ENCODE assay signal across 23 mouse cellular contexts in genomic region chr3:69869702-69870101, GRCm38 (mm10). TPM values are rescaled to one million over a fixed set of nuclear protein-coding genes. Genes with fewer than 3 reads are reported as not detected.
DNase-seq lines count a peak whose midpoint lies in the region; ATAC-seq and TF ChIP-seq lines count a peak whose summit lies in the region.
"Had no signal": no experiment of that assay in that cellular context is flagged by ENCODE, and none has a peak within 500 bp of the region (broad histone marks: within the 10 kb centered on the region; RNA-seq: fewer than 3 reads in every experiment).

No protein-coding gene starts in this region.

- H3K4me1 ChIP-seq in intestine, embryonic 16.5 days (ENCODE audit: control insufficient read depth, insufficient read depth, low read length) = no peaks in the 10 kb centered on the region
- peaks cover 15% of the 10 kb centered on the region; the same call in 1 of the 2 replicates for H3K4me1 ChIP-seq in small intestine, adult 2 months (ENCODE audit: control insufficient read depth, insufficient read depth, insufficient read length, low read length)
- H3K4me1 ChIP-seq: embryonic facial prominence, embryonic 10.5 days; embryonic facial prominence, embryonic 12.5 days; forebrain, embryonic 13.5 days; forebrain, embryonic 15.5 days had no signal

- peak; percentile 70 for ATAC-seq in intestine, embryonic 16.5 days
- ATAC-seq: forebrain, embryonic 13.5 days; forebrain, embryonic 15.5 days; forebrain, postnatal 0 days had no signal

- no peak overlapping the region for H3K9ac ChIP-seq in intestine, embryonic 16.5 days (ENCODE audit: low read depth, low read length)
- H3K9ac ChIP-seq: embryonic facial prominence, embryonic 12.5 days; forebrain, embryonic 13.5 days; forebrain, embryonic 15.5 days; forebrain, postnatal 0 days had no signal

- WGBS in intestine, embryonic 16.5 days = 53% methylated on average over 8 of the region's 8 CpGs
- WGBS in small intestine, adult 2 months = 31% methylated on average over 8 of the region's 8 CpGs

- no peak for DNase-seq in liver
- no peak for DNase-seq in adrenal gland, adult (ENCODE audit: inconsistent age in 2 of 2, low spot score in 1 of 2)
- DNase-seq in heart, adult 8-10 months (ENCODE audit: low spot score) = no peak
- DNase-seq: adrenal gland, adult 8-10 months; adrenal gland, postnatal 14 days; adrenal gland, postnatal 36 days; cerebellum, adult 11-12 months; cerebellum, adult 2 months; cerebellum, adult 9-10 months; cerebellum, postnatal 10 days; cerebellum, postnatal 25 days; forebrain, postnatal 0 days had no signal

- H3K27me3 ChIP-seq in intestine, embryonic 16.5 days (replicated peaks; ENCODE audit: control insufficient read depth, insufficient read depth, low read length) = no peaks in the 10 kb centered on the region
- H3K27me3 ChIP-seq in small intestine, adult 2 months (ENCODE audit: control insufficient read depth, insufficient read depth, low read length) = no peaks in the 10 kb centered on the region
- H3K27me3 ChIP-seq: embryonic facial prominence, embryonic 12.5 days; forebrain, embryonic 13.5 days; forebrain, embryonic 15.5 days had no signal

- H3K36me3 ChIP-seq in intestine, embryonic 16.5 days (ENCODE audit: control insufficient read depth, insufficient read depth, low read length) = no peaks in the 10 kb centered on the region
- H3K36me3 ChIP-seq in small intestine, adult 2 months (ENCODE audit: control insufficient read depth, insufficient read depth, low read length) = no peaks in the 10 kb centered on the region
- H3K36me3 ChIP-seq: embryonic facial prominence, embryonic 10.5 days; embryonic facial prominence, embryonic 12.5 days; forebrain, embryonic 15.5 days had no signal

- no peaks in the 10 kb centered on the region for H3K9me3 ChIP-seq in intestine, embryonic 16.5 days (ENCODE audit: control insufficient read depth, low read length)
- H3K9me3 ChIP-seq: embryonic facial prominence, embryonic 10.5 days; embryonic facial prominence, embryonic 12.5 days; forebrain, embryonic 13.5 days; forebrain, embryonic 15.5 days had no signal

- no peak overlapping the region for H3K4me3 ChIP-seq in intestine, embryonic 16.5 days (ENCODE audit: low read length)
- no peak overlapping the region for H3K4me3 ChIP-seq in small intestine, adult 2 months (ENCODE audit: low read depth, low read length)
- H3K4me3 ChIP-seq: embryonic facial prominence, embryonic 10.5 days; embryonic facial prominence, embryonic 12.5 days; forebrain, embryonic 13.5 days; forebrain, embryonic 15.5 days had no signal

- no peak overlapping the region for H3K4me2 ChIP-seq in intestine, embryonic 16.5 days (ENCODE audit: low read depth, low read length)
- H3K4me2 ChIP-seq: embryonic facial prominence, embryonic 12.5 days; forebrain, embryonic 13.5 days; forebrain, embryonic 15.5 days had no signal

- no peak for TF ChIP-seq POLR2A in small intestine, adult 2 months (IDR thresholded peaks at IDR 0.05; ENCODE audit: low read depth, low read length)

- no peak overlapping the region for H3K27ac ChIP-seq in intestine, embryonic 16.5 days (ENCODE audit: low read length)
- peak overlapping the region; percentile 35 for H3K27ac ChIP-seq in small intestine, adult 2 months (ENCODE audit: insufficient read depth, low read depth, low read length)
- H3K27ac ChIP-seq: embryonic facial prominence, embryonic 10.5 days; embryonic facial prominence, embryonic 12.5 days; forebrain, embryonic 13.5 days; forebrain, embryonic 15.5 days had no signal

- no peak for TF ChIP-seq CTCF in small intestine, adult 2 months (IDR thresholded peaks at IDR 0.05; ENCODE audit: extremely low read depth, insufficient read length, insufficient replicate concordance, low read depth, low read length)

RNA-seq across cellular contexts. Expression of gene Sptssb, which starts 10.0 kb away (rescaled TPM):
- polyA plus RNA-seq in intestine, embryonic 16.5 days (2015; fragmentation: Nextera tagmentation; extraction: Ambion mirVana) = 6.5 and 8.0 TPM in 2 replicates
- 1.1 and 69.2 TPM in 2 replicates for polyA plus RNA-seq in small intestine, adult 2 months (2012; rRNA removed)
- not detected for total RNA-seq in heart, adult 8-10 months (2022)
- total RNA-seq: adrenal gland, adult 18-20 months; adrenal gland, adult 8-10 months; adrenal gland, postnatal 14 days; adrenal gland, postnatal 36 days; ES-E14; MEL had no signal
- polyA plus RNA-seq: C2C12; forebrain, embryonic 11.5 days; forebrain, embryonic 13.5 days had no signal
